Mouse (Mus musculus): ENCODE measurements around the gene Vamp1. TPM values are rescaled to one million over a fixed set of nuclear protein-coding genes. Genes with fewer than 3 reads are reported as not detected.
A peak's percentile ranks its signal among the peaks of the same experiment; 100 is the strongest.

Gene Vamp1
- polyA plus RNA-seq, 1 experiment = 6.5 TPM

DNA sequence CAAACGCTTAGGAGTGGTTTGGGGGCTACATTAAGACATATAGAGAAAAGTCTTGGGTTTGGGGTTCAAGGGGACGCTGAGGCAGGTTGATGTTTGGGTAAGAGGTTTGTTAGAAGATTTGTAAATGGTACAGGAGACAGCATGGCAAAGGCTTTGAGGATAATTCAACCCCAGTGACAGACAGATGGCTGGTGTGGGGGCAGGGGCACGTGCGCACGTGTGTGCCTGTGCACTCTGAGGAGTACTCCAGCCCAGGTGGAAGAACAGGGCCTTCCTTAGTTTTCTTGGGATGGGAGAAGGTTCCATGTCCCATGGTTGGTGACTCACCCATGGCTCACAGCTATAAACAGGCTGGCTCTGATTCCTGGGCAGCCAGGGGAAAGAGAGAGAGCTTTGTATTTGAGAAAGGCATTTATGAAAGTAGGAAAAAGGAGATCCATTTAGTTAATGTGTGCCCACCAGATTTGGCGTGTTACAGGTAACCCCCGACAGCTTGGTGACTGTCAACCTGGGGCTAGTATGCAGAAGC lies 40.2 kb downstream of the Vamp1 start:
- no peak overlapping the region for H3ac ChIP-seq (ENCODE audit: control insufficient read depth, insufficient read length)
- H3K4me2 ChIP-seq (ENCODE audit: low read depth) = peak overlapping the region; percentile 76
- H3K79me2 ChIP-seq (ENCODE audit: control insufficient read depth, insufficient read depth) = no peaks in the 10 kb centered on the region
- no peaks in the 10 kb centered on the region for H3K27me3 ChIP-seq (ENCODE audit: control insufficient read depth, insufficient read depth, insufficient read length)
- H3K36me3 ChIP-seq (ENCODE audit: control insufficient read depth, insufficient read depth) = no peaks in the 10 kb centered on the region
- TF ChIP-seq USF1 (IDR thresholded peaks at IDR 0.05; ENCODE audit: low read depth) (no peak), MYOD1 (IDR thresholded peaks at IDR 0.05; ENCODE audit: control insufficient read depth in 1 of 3, insufficient read length in 2 of 3, low read depth in 2 of 3) (peak in 1 of 3 experiments; percentile 46)
- no peak overlapping the region for H3K4me3 ChIP-seq

- H3K27me3 ChIP-seq (ENCODE audit: control insufficient read depth, insufficient read depth, insufficient read length) = no peaks in the 10 kb centered on the region
- no peak overlapping the region for H3ac ChIP-seq (ENCODE audit: control insufficient read depth, insufficient read length)
- no peaks in the 10 kb centered on the region for H3K79me2 ChIP-seq (ENCODE audit: control insufficient read depth, insufficient read depth)
- no peaks in the 10 kb centered on the region for H3K36me3 ChIP-seq (ENCODE audit: control insufficient read depth, insufficient read depth)
- H3K4me3 ChIP-seq = no peak overlapping the region
- H3K4me2 ChIP-seq (ENCODE audit: low read depth) = peak overlapping the region; percentile 76
- peak; percentile 97 for TF ChIP-seq USF1 (IDR thresholded peaks at IDR 0.05; ENCODE audit: low read depth)
- no peak for TF ChIP-seq SRF (IDR thresholded peaks at IDR 0.05; ENCODE audit: control insufficient read depth, insufficient read length, low read depth)
- peak; percentile 83 for TF ChIP-seq POLR2A (IDR thresholded peaks at IDR 0.05; ENCODE audit: insufficient read length, low read depth)
- no peak for TF ChIP-seq REST (IDR thresholded peaks at IDR 0.05; ENCODE audit: insufficient read depth, insufficient read length)
- TF ChIP-seq POLR2AphosphoS2 (IDR thresholded peaks at IDR 0.05; ENCODE audit: insufficient read length, low read depth) = peak; percentile 95
- TF ChIP-seq E2F4 (IDR thresholded peaks at IDR 0.05; ENCODE audit: insufficient read depth) = no peak
- TF ChIP-seq MYOG (IDR thresholded peaks at IDR 0.05; ENCODE audit: control insufficient read depth in 1 of 3, insufficient read depth in 1 of 3, insufficient read length in 2 of 3, low read depth in 2 of 3) = peak in 2 of 3 experiments; percentile 35 to 75
- TF ChIP-seq TCF12 (IDR thresholded peaks at IDR 0.05; ENCODE audit: insufficient read depth, poor library complexity, severe bottlenecking) = peak; percentile 24
- peak; percentile 90 for TF ChIP-seq MAX (IDR thresholded peaks at IDR 0.05; ENCODE audit: low read depth)
- TF ChIP-seq CEBPB (IDR thresholded peaks at IDR 0.05; ENCODE audit: insufficient read depth, poor library complexity, severe bottlenecking) = peak; percentile 96
- TF ChIP-seq MYOD1 (IDR thresholded peaks at IDR 0.05; ENCODE audit: control insufficient read depth in 1 of 3, insufficient read length in 2 of 3, low read depth in 2 of 3) = peak in 1 of 3 experiments; percentile 78
- peak; percentile 52 for TF ChIP-seq TCF3 (IDR thresholded peaks at IDR 0.05; ENCODE audit: insufficient read length, low read depth)
These were observed 41.0 kb downstream of the Vamp1 start for GRCm38 (mm10) chr6:125256222-125256966.

GRCm38 (mm10) chr6:125260006-125260555 lies 44.7 kb downstream of the Vamp1 start:
- H3K4me2 ChIP-seq (ENCODE audit: low read depth) = no peak overlapping the region
- no peak overlapping the region for H3ac ChIP-seq (ENCODE audit: control insufficient read depth, insufficient read length)
- H3K79me2 ChIP-seq (ENCODE audit: control insufficient read depth, insufficient read depth) = no peaks in the 10 kb centered on the region
- H3K36me3 ChIP-seq (ENCODE audit: control insufficient read depth, insufficient read depth) = no peaks in the 10 kb centered on the region
- no peaks in the 10 kb centered on the region for H3K27me3 ChIP-seq (ENCODE audit: control insufficient read depth, insufficient read depth, insufficient read length)
- no peak overlapping the region for H3K4me3 ChIP-seq
- TF ChIP-seq SRF (IDR thresholded peaks at IDR 0.05; ENCODE audit: control insufficient read depth, insufficient read length, low read depth) (no peak), CEBPB (IDR thresholded peaks at IDR 0.05; ENCODE audit: insufficient read depth, poor library complexity, severe bottlenecking) (no peak), POLR2A (IDR thresholded peaks at IDR 0.05; ENCODE audit: insufficient read length, low read depth) (no peak), POLR2AphosphoS2 (IDR thresholded peaks at IDR 0.05; ENCODE audit: insufficient read length, low read depth) (no peak), E2F4 (IDR thresholded peaks at IDR 0.05; ENCODE audit: insufficient read depth) (no peak), TCF12 (IDR thresholded peaks at IDR 0.05; ENCODE audit: insufficient read depth, poor library complexity, severe bottlenecking) (no peak), MAX (IDR thresholded peaks at IDR 0.05; ENCODE audit: low read depth) (no peak), MYOG (IDR thresholded peaks at IDR 0.05; ENCODE audit: control insufficient read depth in 1 of 3, insufficient read depth in 1 of 3, insufficient read length in 2 of 3, low read depth in 2 of 3) (no peak), USF1 (IDR thresholded peaks at IDR 0.05; ENCODE audit: low read depth) (no peak), REST (IDR thresholded peaks at IDR 0.05; ENCODE audit: insufficient read depth, insufficient read length) (no peak), TCF3 (IDR thresholded peaks at IDR 0.05; ENCODE audit: insufficient read length, low read depth) (no peak), MYOD1 (IDR thresholded peaks at IDR 0.05; ENCODE audit: control insufficient read depth in 1 of 3, insufficient read length in 2 of 3, low read depth in 2 of 3) (no peak)

GRCm38 (mm10) chr6:125264219-125264618 lies 48.9 kb downstream of the Vamp1 start:
- H3K4me3 ChIP-seq = no peak overlapping the region
- TF ChIP-seq E2F4 (IDR thresholded peaks at IDR 0.05; ENCODE audit: insufficient read depth) (no peak), POLR2A (IDR thresholded peaks at IDR 0.05; ENCODE audit: insufficient read length, low read depth) (no peak), MAX (IDR thresholded peaks at IDR 0.05; ENCODE audit: low read depth) (no peak), TCF12 (IDR thresholded peaks at IDR 0.05; ENCODE audit: insufficient read depth, poor library complexity, severe bottlenecking) (no peak), POLR2AphosphoS2 (IDR thresholded peaks at IDR 0.05; ENCODE audit: insufficient read length, low read depth) (no peak), REST (IDR thresholded peaks at IDR 0.05; ENCODE audit: insufficient read depth, insufficient read length) (no peak), MYOG (IDR thresholded peaks at IDR 0.05; ENCODE audit: control insufficient read depth in 1 of 3, insufficient read depth in 1 of 3, insufficient read length in 2 of 3, low read depth in 2 of 3) (no peak), TCF3 (IDR thresholded peaks at IDR 0.05; ENCODE audit: insufficient read length, low read depth) (no peak), SRF (IDR thresholded peaks at IDR 0.05; ENCODE audit: control insufficient read depth, insufficient read length, low read depth) (no peak), CEBPB (IDR thresholded peaks at IDR 0.05; ENCODE audit: insufficient read depth, poor library complexity, severe bottlenecking) (no peak), MYOD1 (IDR thresholded peaks at IDR 0.05; ENCODE audit: control insufficient read depth in 1 of 3, insufficient read length in 2 of 3, low read depth in 2 of 3) (no peak), USF1 (IDR thresholded peaks at IDR 0.05; ENCODE audit: low read depth) (no peak)
- no peaks in the 10 kb centered on the region for H3K27me3 ChIP-seq (ENCODE audit: control insufficient read depth, insufficient read depth, insufficient read length)
- H3ac ChIP-seq (ENCODE audit: control insufficient read depth, insufficient read length) = no peak overlapping the region
- no peaks in the 10 kb centered on the region for H3K79me2 ChIP-seq (ENCODE audit: control insufficient read depth, insufficient read depth)
- H3K4me2 ChIP-seq (ENCODE audit: low read depth) = no peak overlapping the region
- H3K36me3 ChIP-seq (ENCODE audit: control insufficient read depth, insufficient read depth) = no peaks in the 10 kb centered on the region
